Mouse (Mus musculus): ENCODE results near the gene 4430402I18Rik. TPM values are rescaled to one million over a fixed set of nuclear protein-coding genes. Genes with fewer than 3 reads are reported as not detected.

4430402I18Rik gene
- total RNA-seq, 2 experiments from 2014 or later = 9.4 to 15.8 TPM

GRCm38 (mm10) chr19:28968178-28968577 lies 578 bp upstream of the 4430402I18Rik start:
- DNase-seq = peak; percentile 46

GRCm38 (mm10) chr19:28964552-28964903 lies 3.1 kb downstream of the 4430402I18Rik start:
- DNase-seq = no peak

- DNase-seq = peak; percentile 89
Measured at GRCm38 (mm10) chr19:28963842-28964551, 3.6 kb downstream of the 4430402I18Rik start, which contains the start of gene Plpp6. Plpp6 (plus strand) TSS chr19:28963953.

GRCm38 (mm10) chr19:28963513-28963841 lies 4.1 kb downstream of the 4430402I18Rik start:
- DNase-seq = no peak

- peak; percentile 32 for DNase-seq
Measured at GRCm38 (mm10) chr19:28963113-28963512, 4.5 kb downstream of the 4430402I18Rik start.

- no peak for DNase-seq
Measured at GRCm38 (mm10) chr19:28951251-28951650, 16.3 kb downstream of the 4430402I18Rik start.

- peak; percentile 23 for DNase-seq
Measured at GRCm38 (mm10) chr19:28947311-28947710, 20.3 kb downstream of the 4430402I18Rik start.

- DNase-seq = no peak
Measured at GRCm38 (mm10) chr19:28946782-28947181, 20.8 kb downstream of the 4430402I18Rik start.

GRCm38 (mm10) chr19:28941271-28941670 lies 26.3 kb downstream of the 4430402I18Rik start:
- no peak for DNase-seq

GRCm38 (mm10) chr19:28940135-28940874 lies 27.3 kb downstream of the 4430402I18Rik start:
- DNase-seq = peak; percentile 21

GRCm38 (mm10) chr19:28934897-28935296 lies 32.7 kb downstream of the 4430402I18Rik start:
- DNase-seq = peak; percentile 65

- DNase-seq = no peak
Measured at GRCm38 (mm10) chr19:28929034-28929433, 38.6 kb downstream of the 4430402I18Rik start.

- no peak for DNase-seq
Measured at GRCm38 (mm10) chr19:28927396-28927795, 40.2 kb downstream of the 4430402I18Rik start.

GRCm38 (mm10) chr19:28926366-28926765 lies 41.2 kb downstream of the 4430402I18Rik start:
- DNase-seq = peak; percentile 40

GRCm38 (mm10) chr19:28917839-28918238 lies 49.8 kb downstream of the 4430402I18Rik start:
- DNase-seq = no peak

GRCm38 (mm10) chr19:28916492-28916891 lies 51.1 kb downstream of the 4430402I18Rik start:
- DNase-seq = no peak

- no peak for DNase-seq
Measured at GRCm38 (mm10) chr19:28915602-28916250, 51.9 kb downstream of the 4430402I18Rik start.

GRCm38 (mm10) chr19:28914598-28914997 lies 53.0 kb downstream of the 4430402I18Rik start:
- no peak for DNase-seq

- no peak for DNase-seq
Measured at GRCm38 (mm10) chr19:28908693-28909092, 58.9 kb downstream of the 4430402I18Rik start.

- DNase-seq = no peak
Measured at GRCm38 (mm10) chr19:28908186-28908585, 59.4 kb downstream of the 4430402I18Rik start.

GRCm38 (mm10) chr19:28903536-28904119 lies 64.0 kb downstream of the 4430402I18Rik start:
- no peak for DNase-seq

- no peak for DNase-seq
Measured at GRCm38 (mm10) chr19:28902806-28903205, 64.8 kb downstream of the 4430402I18Rik start.

GRCm38 (mm10) chr19:28902111-28902510 lies 65.5 kb downstream of the 4430402I18Rik start:
- no peak for DNase-seq
